Mouse (Mus musculus) heart, adult 2 months (tissue): Measurements from ENCODE around the gene Mfn1.

Experiments
- CTCF ChIP-seq: fragments of 200-600 bp; IDR thresholded peaks from 2 replicates; pipeline ENCODE4 v1.8.1; 2022; ENCODE audit warnings: antibody characterized with exemption, mild to moderate bottlenecking, moderate library complexity
- EP300 ChIP-seq: fragments of 200-500 bp; IDR thresholded peaks from 2 replicates; pipeline ENCODE4 v1.6.1; 2011; ENCODE audit warnings: low read depth, low read length, control low read depth; ENCODE audit not compliant: insufficient read depth

DNA sequence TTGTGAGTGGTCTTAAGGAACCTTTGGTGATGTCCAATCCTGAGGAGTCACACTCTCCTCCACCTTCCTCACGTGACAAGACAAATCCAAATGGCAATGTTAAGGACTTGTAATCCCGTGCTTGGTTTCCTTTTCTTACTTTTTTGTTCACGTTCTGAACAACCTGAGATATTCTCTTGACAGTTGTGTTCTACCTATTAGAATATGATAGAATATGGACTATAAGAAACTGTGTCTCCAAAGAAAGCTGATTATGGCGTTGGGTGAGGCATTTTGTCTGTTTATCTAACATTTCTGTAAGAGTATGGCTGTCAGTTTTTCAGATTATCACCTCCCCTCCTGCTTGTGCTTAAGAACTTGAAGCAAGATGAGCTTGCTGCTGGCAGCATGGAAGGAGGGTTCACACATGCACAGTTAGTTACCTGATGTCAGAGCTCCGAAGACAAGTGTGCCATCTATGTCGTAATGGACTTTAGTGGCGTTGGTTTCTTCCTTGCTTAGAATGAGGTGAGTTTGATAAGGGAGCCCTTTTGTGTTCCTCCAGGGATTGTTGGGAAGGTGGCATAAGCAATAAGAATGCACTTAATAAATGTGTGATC is 16.5 kb upstream of the Mfn1 start:
- TF ChIP-seq CTCF (no peak), EP300 (no peak)
